Mouse (Mus musculus): ENCODE data around the gene Cldn9.

The Cldn9 gene

DNA sequence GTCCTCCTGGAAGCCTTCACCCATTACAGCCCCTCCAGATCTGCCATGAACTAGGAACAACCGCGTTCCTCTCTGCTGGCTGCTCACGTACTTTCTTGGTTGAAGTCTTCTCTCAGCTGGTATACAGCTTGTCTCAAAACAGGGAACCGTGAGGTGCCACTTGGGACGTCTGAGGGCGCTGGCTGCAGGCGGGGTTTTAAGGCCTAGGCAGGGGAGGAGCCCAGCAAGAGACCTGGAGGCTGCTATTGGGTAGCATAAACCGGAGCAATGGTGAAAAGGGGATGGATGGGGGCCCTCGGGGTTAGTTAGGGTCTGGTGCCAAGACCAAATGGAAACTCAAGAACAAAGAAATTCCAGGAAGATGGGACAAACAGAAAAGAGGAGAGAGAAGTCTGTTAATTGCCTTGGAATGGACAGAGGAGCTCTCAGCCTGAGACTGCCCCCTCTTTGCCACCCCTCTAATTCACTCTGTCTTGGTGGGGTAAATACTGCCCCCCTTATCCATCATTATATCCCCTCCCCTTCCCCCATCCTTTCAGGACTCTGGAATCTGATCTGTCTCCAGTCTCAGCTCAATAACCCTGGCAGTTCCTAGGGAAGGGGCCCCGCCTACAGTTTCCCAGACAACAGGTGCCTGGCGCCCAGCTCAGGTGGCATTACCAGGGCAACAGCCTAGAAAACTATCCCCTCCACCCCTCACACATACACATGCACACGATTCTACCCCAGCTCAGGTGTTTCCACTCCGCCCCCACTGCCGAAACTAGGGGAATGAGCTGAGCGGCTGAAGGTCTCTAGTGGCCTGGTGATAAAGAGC, at the start of gene Cldn9:
Cldn9 (minus strand) TSS at position 171 of the 817 bp plus-strand sequence.
- in situ Hi-C loops (cut with MboI, MseI), result no loop called here

DNA sequence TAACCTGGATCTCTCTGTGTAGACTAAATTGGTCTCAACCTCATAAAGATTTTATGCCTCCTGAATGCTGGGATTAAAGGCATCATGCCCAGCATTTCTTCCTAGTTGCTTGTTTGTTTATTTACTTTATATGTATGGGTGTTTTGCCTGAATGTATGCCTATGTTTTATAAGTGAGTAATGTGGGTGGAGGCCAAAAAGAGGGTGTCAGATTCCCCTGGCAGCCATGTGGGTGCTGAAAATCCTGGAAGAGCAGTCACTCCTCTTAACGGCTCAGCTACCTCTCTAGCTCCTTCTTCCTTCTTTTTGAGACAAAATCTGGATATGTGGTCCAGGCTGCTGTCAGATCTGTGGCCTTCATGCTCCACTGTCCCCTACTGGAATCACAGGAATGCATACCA, 46.6 kb upstream of the Cldn9 start:
- in situ Hi-C loops (cut with MboI, MseI), result no loop called here

DNA sequence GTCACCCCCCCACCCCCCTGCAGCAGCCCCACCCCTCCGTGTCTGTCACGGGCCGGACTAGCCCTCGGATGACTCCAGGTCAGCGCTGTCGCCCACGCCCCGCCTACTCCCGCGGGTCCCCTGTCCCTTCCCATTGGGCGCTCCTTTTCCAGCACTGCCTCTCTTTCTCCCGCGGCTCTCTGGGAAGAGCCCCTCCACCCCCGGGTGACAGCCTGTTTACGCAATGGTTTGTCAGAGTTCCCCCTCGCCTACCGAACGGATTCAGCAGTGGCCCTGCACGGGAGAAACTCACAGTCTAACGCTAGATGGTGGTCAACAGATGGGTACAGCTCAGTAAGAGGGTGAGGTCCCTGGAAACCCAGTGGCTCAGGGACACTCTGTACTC, 42.9 kb upstream of the Cldn9 start:
- in situ Hi-C loops (cut with MboI, MseI), result no loop called here

DNA sequence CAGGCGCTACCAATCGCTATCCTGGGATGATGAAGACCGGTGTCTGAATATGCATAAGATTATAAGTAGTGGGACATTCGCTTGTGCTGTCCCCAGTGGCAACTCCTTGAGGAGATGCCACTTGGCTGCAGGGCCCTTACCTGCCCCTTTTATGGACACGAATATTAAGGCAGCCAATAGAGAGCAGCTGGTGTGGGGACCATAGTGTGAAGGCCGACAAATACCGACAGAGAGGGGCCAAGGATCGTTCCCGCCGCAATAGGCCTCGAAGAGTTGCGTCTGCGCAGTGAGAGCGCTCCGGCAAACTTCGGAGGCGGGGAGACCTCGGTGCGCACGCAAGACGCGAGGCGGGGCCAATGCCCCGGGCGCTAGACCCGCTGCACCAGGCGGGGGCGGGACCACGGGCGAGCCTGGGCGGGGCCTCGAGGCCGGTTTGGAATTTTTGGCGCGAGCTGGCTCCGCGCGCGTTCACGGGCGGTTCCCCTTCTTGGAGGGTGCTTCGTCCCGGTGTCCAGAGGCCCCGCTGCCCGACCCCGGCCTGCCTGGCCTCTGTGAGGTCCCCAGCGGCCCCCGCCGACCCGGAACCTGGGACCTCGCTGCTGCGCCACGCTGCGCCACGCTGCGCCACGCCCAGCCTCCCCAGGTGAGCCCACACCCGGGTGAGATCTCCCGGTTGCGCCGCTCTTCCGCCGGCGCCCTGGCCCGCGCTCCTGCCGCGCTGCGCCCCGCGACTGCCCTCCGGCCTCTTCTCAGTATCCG, 42.4 kb upstream of the Cldn9 start, which contains the start of gene Pkmyt1:
Pkmyt1 (plus strand) TSS at position 338 of the 759 bp plus-strand sequence.
- in situ Hi-C loops (cut with MboI, MseI), result no loop called here

DNA sequence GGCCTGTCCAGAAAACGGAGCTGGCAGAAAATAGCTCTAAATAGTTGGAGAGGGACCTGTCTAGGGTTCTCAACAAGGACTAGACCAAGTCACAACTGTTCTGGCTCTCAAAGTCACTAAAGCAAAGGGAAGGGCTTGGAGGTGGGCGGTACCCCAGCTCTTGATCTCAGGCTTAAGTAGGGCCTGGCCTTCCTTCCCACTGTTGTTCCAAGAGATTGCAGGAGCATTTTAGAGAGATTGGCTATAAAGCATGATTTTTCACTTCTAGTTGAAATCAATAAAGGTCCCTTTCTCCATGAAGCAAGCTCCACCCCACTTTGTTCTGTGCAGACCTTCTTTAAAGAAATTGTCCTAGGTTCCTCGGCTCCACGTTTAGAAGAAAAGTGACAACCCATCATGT, 41.7 kb upstream of the Cldn9 start:
- in situ Hi-C loops (cut with MboI, MseI), result no loop called here

DNA sequence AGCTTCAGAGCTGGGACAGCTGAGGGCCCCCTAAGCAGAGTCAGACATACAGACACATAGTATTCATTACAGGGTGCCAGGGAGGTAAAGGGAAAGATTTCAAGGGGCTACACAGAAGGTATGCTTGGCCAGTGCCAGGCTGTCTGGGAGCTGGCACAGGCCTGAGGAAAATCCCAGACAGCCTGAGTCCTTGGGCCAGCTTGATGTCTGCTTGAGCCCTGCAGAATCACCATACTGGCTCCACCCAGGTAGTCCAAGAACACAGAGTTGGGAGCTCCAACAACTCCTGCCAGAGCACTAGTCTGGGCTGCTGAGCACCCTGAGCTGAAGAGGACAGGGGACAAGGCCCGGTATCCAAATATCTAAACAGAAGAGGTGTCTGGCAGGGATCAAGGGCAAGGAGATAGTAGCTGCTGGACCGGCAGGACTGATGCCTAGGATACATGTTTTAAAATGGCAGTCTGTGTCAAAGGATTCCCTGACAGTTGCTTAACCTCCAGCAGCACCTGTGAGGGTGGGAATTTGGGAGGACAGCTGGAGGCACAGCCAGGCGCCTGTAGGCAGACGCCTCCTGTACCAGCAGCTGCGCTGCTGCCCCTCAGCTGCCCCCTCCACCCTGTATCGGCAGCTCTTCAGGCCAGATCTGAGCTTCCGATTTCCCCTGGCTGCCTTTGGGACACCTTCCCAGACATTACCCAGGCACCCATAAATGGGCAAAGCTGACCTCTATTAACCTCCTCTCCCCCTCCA, 38.7 kb upstream of the Cldn9 start, which contains the start of gene 1520401A03Rik:
1520401A03Rik (minus strand) TSS at position 408 of the 750 bp plus-strand sequence.
- in situ Hi-C loops (cut with MboI, MseI), result no loop called here

DNA sequence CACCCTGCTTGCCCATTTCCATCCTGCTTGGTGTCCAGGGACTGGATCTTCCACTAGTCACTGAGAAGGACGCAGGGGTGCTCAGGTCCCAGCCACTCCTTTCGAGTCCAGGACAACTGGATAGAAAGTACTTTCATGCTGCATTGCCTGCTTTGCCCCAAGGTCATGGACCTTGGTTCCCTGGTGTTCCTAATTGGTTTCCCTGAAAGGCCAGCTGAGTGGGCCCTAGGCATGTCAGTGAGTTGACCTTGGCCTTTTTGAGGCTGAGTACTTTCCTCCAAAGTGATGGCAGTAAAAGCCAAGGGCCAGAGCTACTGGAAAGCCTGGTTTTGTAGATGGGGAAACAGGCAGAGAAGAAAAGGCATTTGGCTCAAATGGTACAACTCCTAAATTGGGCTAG, 38.1 kb upstream of the Cldn9 start:
- in situ Hi-C loops (cut with MboI, MseI), result no loop called here

DNA sequence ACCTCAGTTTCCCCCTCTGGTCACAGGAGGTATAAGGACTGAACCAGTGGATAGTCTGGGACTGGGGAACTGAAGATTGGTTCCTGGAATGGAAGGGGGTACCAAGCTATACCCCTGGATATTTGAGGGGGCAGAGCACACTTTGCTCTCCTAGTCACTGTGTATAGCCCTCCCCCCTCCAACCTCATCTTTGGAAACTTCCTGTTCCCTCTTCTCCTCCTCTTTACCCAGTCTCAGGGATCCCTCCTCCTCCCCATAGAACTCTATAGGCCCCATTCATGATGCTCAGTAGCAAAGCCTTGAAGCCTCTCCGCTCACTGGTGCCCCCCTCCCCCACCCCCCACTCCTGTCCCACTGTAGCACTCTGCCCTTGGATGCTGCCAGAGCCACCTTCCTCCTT, 35.6 kb upstream of the Cldn9 start:
- in situ Hi-C loops (cut with MboI, MseI), result no loop called here

DNA sequence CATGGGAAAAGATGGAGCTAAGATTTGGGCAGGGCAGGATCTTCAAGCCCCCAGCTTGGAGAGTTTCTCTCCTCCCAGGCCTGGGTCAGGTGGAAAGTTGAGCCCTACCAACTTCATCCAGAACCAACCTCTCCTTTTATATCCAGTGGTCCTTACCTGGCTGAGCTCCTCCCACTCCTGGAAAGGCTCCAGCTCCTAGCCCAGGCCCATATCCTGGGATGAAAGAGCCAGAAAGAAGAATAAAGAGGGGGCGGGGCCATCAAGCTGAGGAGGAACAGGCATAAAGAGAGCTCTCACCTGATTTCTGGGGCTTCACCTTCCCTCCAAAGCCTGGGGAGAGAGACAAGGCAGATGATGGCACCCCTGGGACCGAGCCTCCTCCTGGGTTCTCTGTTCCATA, 33.2 kb upstream of the Cldn9 start:
- in situ Hi-C loops (cut with MboI, MseI), result no loop called here

DNA sequence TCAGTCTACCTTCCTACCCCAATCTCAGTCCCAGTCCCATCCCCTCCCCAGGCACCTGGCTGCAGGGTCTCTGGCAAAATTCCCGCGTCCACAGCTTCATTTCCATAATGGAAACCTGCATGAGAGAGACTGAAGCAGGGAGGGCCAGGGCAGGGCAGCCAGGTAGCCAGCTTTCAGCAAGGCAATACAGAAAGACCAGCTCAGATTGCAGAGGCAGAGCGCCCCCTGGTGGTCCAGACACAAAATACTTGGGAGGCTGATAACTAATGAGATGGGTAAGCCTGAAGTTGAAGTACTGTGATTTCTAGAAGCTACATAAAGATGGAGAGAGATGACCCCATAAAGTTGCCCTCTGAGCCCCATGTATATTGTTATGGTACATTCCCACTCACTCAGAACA, 22.4 kb upstream of the Cldn9 start:
- in situ Hi-C loops (cut with MboI, MseI), result loop anchor here (5.0 to 10.0 kb wide), 2 partner anchors 34 to 1281 kb away; partner anchors contain the start of genes Hcfc1r1, Thoc6 and Zfp946

DNA sequence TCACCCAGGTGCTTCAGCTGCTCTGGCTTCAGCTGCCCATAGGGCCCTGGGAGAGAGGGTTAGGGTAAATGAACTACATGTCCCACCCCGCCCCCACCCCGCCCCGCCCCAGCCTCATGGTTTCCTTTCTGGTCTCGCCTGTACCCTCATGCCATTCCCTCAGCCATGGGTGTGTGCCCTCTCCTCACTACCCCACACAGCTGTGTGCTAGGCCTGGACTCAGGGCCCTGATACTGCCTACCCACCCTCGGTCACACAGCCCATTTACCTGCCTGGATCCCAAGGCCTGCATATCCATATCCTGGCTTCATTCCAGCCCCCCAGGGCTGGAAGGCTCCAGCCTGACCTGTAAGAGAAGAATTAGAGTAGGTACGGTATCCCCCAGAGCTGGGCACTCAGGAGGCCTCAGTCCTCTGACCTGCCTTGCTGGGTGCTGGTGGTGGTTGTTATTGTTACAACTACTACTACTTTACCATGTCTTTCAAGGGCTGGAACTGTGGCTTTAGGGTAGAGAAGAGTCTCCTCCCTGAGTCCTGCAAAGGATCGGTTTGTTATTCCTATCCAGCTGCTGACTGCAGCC, 21.8 kb upstream of the Cldn9 start:
- in situ Hi-C loops (cut with MboI, MseI), result loop anchor here (5.0 to 10.0 kb wide), 2 partner anchors 33 to 1281 kb away; partner anchors contain the start of genes Hcfc1r1, Thoc6 and Zfp946

DNA sequence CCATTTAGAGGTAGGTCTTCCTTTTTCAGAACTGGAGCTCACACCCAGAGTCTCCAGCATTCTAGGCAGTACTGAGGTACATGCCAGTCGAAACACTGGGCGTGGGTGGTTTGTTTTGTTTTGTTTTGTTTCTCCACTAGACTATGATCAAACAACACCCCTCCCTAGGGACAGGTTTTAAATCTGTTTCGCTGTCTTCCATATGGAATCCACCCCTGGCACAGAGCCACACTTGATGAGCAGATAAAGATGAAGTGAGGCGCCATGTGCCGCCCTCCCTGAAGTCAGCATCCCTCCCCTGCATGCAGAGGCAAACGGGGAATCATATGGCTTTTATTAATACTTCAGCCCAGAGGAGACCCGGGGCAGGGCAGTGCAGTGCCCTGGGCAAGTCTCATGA, 20.9 kb upstream of the Cldn9 start:
- in situ Hi-C loops (cut with MboI, MseI), result loop anchor here (5.0 to 10.0 kb wide), 2 partner anchors 32 to 1280 kb away; partner anchors contain the start of genes Hcfc1r1, Thoc6 and Zfp946

DNA sequence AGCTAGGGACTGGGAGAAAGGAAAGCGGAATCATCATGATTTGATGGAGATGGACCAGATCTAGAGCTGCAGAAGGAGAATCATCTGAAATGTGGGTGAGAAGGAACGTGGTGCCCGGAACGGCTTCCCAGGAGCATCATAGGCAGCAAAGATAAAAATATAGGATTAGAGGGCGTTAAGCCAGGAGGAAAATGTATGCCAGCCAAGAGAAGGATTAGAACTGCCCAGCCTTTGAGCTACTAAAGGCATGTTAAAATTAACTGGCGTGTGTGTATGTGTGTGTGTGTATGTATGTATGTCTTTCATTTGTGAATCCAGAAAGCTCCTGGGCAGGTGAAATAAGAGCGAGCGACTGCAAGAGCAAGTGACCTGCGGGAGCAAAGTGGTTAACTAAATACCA, 19.5 kb upstream of the Cldn9 start:
- in situ Hi-C loops (cut with MboI, MseI), result loop anchor here (10.0 kb wide), 1 partner anchor 1278 kb away; the partner anchor contains the start of gene Zfp946

DNA sequence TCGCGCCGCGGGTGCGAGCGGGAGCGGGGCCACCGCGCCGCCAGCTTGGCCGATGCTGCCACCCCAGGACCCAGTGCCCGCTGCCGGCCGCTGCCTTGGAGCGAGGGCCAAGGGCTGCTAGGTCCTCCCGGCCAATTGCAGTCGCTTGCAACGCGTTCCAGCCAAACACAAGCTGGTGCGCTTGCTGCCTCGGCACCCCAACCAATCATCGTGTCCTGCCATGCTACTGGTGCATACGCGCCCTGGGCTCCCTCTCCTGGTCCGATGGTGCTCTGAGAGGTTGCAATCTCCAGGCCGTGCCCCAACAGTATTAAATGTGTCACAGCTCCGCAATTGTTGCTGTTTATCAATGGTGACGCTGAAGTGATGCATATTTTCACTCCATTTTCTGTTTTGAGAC, 16.3 kb upstream of the Cldn9 start:
- in situ Hi-C loops (cut with MboI, MseI), result loop anchor here (10.0 kb wide), 1 partner anchor 1275 kb away; the partner anchor contains the start of gene Zfp946

DNA sequence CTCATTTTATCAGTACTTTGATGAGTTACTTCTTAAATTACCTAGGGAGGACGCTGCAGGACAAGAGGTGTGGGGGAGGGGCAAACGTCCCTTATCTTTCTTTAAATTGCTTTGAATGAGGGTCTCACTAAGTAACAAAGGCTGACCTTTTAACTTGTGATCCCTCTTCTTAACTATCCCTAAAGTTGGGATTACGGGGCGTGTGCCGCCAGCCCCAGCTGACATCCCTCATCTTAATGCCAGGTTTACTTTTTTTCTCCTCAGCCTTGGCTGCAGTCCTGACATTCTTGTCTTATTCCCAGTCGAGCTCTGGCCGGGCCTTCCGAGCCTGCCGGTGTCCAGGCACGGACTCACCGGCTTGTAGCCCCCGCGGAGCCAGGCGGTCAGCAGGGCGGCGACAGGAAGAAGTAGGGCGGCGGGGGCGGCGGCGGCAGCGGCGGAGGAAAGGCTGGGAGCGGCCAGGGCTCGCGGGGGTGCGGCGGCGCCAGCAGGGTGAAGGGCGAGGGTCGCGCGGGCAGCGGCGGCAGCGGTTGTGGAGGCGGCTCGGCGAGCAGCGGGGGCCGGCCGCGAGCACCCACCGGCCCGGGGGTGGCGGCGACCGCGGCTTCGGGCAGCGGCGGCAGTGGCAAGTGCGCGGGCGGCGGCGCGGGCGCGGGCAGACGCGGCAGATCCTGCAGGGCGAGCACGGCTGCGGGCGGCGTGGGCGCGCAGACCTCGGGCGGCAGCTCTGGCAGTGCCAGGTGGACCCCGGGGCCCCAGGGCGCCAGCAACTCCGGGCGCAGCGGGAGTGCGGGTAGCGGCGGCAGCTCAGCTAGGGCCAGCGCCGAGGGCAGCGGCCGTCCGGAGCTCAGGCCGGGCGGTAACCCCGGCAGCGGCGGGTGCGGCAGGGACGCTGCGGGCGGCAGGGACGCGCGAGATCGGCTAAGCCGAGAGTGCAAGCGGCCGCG, 15.6 kb upstream of the Cldn9 start:
- in situ Hi-C loops (cut with MboI, MseI), result loop anchor here (10.0 kb wide), 1 partner anchor 1275 kb away; the partner anchor contains the start of gene Zfp946

DNA sequence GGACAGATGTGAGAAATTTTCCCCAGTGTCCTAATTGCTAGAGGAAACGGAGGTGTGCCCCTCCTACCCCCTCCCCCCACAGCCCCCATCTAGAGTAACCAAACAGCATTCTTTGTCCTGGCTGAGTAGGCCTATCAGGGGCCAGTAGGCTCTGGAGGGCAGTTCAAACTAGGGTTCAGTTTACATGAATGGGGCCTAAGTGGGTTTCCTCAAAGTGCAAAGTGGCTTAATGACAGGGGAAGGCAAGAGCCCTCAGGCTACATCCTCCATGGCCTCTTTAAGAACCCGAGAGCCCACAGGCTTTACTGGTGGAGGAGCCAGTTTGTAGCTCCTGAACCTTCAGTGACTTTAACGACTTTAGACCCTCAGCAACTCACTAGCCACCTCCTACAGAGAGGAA, 12.0 kb upstream of the Cldn9 start:
- in situ Hi-C loops (cut with MboI, MseI), result no loop called here

DNA sequence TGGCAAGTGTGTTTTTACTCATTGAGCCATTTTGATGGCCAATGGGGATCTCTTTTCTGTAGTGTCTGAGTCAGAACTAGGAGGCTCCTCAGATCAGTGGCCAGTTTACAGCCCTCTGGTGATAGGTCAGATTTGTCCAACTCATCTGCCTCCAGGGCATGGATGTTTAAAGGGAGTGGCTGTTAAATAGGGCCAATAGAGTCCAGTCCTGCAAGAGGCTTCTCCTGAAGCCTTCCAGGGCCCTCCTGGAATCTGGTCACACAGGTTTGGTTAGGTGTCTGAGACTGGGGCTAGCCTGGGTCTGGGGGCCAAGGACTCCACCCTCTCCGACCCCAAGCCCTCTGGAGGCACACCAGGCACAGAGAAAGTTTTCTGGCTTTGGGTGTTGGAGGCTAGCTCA, 10.7 kb upstream of the Cldn9 start:
- in situ Hi-C loops (cut with MboI, MseI), result no loop called here

DNA sequence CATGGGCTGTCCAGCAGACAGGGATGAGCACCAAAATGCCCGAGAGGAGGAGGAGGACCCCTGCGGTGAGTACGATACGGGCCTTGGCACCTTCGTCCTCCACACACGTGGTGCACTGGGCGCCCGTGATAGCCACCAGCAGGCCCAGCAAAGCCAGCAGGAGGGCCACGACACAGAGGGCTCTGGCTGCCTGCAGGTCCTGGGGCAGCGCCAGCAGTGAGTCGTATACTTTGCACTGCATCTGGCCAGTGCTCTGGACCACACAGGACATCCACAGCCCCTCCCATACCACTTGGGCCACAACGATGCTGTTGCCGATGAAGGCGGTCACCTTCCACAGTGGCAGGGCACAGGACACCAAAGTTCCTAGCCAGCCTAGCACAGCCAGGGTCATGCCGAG, 600 bp downstream of the Cldn9 start:
- in situ Hi-C loops (cut with MboI, MseI), result no loop called here

DNA sequence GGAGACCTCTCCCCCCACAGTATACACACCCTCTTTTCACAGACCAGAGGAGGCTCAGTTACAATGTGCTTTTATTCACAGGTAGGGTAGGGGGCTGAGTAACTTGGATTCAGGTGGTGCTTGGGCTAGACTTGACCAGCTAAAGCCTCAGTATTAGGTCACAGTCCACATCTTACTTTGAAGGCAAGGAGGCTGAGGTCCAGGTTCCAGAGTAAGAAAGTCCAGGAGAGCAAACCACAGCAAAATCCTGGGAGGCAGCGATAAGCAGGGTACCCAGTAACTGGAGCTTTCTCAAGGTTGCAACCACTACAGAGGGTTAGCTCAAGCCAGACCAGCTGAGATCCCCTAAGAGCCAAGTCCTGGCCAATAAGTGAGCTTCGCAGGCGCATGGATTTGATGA, 1.3 kb downstream of the Cldn9 start:
- in situ Hi-C loops (cut with MboI, MseI), result no loop called here

DNA sequence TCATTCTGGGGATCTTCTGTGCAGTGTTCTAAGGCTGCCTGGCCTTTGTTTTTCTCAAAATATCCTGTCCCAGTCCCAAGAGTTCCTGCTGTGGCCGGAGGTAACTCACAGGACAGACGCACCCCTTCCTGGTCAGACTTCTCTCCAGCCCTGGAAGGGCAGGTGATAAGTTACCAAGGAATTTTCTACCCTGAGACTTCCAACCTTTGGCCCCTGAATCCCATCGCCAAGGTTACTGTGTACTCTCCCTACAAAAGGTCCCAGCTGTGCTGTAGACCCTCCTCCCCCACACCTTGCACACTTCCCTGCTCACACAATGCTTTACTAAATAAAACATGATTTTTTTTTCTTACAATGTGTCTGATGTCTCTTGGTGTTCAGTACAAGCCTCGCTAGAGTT, 1.7 kb downstream of the Cldn9 start:
- in situ Hi-C loops (cut with MboI, MseI), result no loop called here
